Mouse (Mus musculus) liver, embryonic 14.5 days (tissue): Measurements from ENCODE around the gene Mtrex.

ENCODE experiments used
- CTCF ChIP-seq: IDR thresholded peaks from 2 replicates; pipeline ENCODE4 v1.5.1; 2016; ENCODE audit warnings: antibody characterized with exemption, low read depth, control low read depth
- EP300 ChIP-seq: IDR thresholded peaks from 2 replicates; pipeline ENCODE4 v1.6.1; 2016; ENCODE audit warnings: antibody characterized with exemption, low read depth

- TF ChIP-seq CTCF (no peak), EP300 (no peak)
These were observed 93.3 kb downstream of the Mtrex start for GRCm38 (mm10) chr13:112833895-112834263.
